Mouse (Mus musculus) thymus, adult 2 months (tissue): ENCODE results near the gene Actr3.

Experiments
- CTCF ChIP-seq: fragments of 200-500 bp; IDR thresholded peaks from 2 replicates; pipeline ENCODE4 v1.5.1; 2012; ENCODE audit warnings: mild to moderate bottlenecking, control low read depth, low read length, moderate library complexity, borderline replicate concordance; ENCODE audit not compliant: control insufficient read depth, poor library complexity, insufficient read depth; ENCODE audit errors: extremely low read depth
- POLR2A ChIP-seq: fragments of 200-500 bp; IDR thresholded peaks from 2 replicates; pipeline ENCODE4 v1.6.1; 2012; ENCODE audit warnings: mild to moderate bottlenecking, low read length, control low read depth, moderate library complexity; ENCODE audit not compliant: control insufficient read depth, poor library complexity, insufficient read depth; ENCODE audit errors: extremely low read depth

DNA sequence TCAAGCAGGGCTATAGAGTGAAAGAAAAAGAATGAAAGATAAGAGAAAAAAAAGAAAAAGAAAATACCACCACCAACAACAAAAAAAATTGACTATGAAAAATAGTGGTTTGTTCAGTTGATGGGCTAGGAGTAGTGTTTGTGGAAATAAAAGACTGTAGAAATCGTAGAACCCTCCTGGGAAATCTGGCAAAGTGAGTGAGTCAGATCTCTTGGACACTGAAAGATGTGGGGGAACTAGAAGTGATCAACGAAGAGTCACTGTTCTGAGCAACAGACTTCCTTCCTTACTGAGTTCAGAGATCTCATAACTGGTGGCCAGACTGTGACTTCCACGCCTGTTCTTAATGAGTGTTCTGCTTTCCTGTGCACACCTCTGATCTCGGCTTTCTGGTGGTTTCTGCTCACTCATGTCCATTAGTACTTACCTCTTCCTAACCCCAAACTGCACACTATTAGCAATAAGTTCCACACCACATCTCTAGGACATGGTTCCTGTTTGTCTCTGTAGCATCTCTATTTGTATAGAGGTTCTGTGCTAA lies 37.7 kb upstream of the Actr3 start:
- TF ChIP-seq CTCF (no peak), POLR2A (no peak)
